Mouse (Mus musculus) lung, postnatal 25 days (tissue): ENCODE results near the gene Mtus2.

Source experiments
- DNase-seq: peaks from one replicate; pipeline ENCODE4 v3.0.0; 2022; ENCODE audit warnings: low spot score

Gene Mtus2

GRCm38 (mm10) chr5:148181308-148181630 is 224.1 kb downstream of the Mtus2 start:
- DNase-seq: no peak

GRCm38 (mm10) chr5:148181901-148182300 is 224.8 kb downstream of the Mtus2 start:
- DNase-seq: no peak

- DNase-seq: no peak
Observed at GRCm38 (mm10) chr5:148185898-148186297, 228.8 kb downstream of the Mtus2 start.

- no peak for DNase-seq
Observed at GRCm38 (mm10) chr5:148191416-148191815, 234.3 kb downstream of the Mtus2 start.

GRCm38 (mm10) chr5:148211831-148212230 is 254.7 kb downstream of the Mtus2 start:
- no peak for DNase-seq

GRCm38 (mm10) chr5:148216786-148217185 is 259.7 kb downstream of the Mtus2 start:
- DNase-seq: no peak

GRCm38 (mm10) chr5:148222898-148223297 is 265.8 kb downstream of the Mtus2 start:
- no peak for DNase-seq

GRCm38 (mm10) chr5:148224004-148224403 is 266.9 kb downstream of the Mtus2 start:
- no peak for DNase-seq

GRCm38 (mm10) chr5:148233714-148234113 is 276.6 kb downstream of the Mtus2 start:
- DNase-seq: no peak

GRCm38 (mm10) chr5:148236616-148237015 is 279.5 kb downstream of the Mtus2 start:
- no peak for DNase-seq

GRCm38 (mm10) chr5:148239067-148239466 is 281.9 kb downstream of the Mtus2 start:
- DNase-seq: peak; percentile 10

- DNase-seq: no peak
Observed at GRCm38 (mm10) chr5:148239757-148240156, 282.6 kb downstream of the Mtus2 start.

- DNase-seq: peak; percentile 55
Observed at GRCm38 (mm10) chr5:148241932-148242331, 284.8 kb downstream of the Mtus2 start.

- no peak for DNase-seq
Observed at GRCm38 (mm10) chr5:148244471-148244870, 287.4 kb downstream of the Mtus2 start.

- DNase-seq: no peak
Observed at GRCm38 (mm10) chr5:148245386-148245785, 288.3 kb downstream of the Mtus2 start.

GRCm38 (mm10) chr5:148248236-148248635 is 291.1 kb downstream of the Mtus2 start:
- DNase-seq: no peak

GRCm38 (mm10) chr5:148251847-148252246 is 294.7 kb downstream of the Mtus2 start:
- DNase-seq: no peak

- no peak for DNase-seq
Observed at GRCm38 (mm10) chr5:148262016-148262415, 304.9 kb downstream of the Mtus2 start.

- DNase-seq: no peak
Observed at GRCm38 (mm10) chr5:148264819-148265707, 307.9 kb downstream of the Mtus2 start.

- no peak for DNase-seq
Observed at GRCm38 (mm10) chr5:148266841-148267240, 309.7 kb downstream of the Mtus2 start.

GRCm38 (mm10) chr5:148267446-148267845 is 310.3 kb downstream of the Mtus2 start:
- peak; percentile 16 for DNase-seq

- no peak for DNase-seq
Observed at GRCm38 (mm10) chr5:148272065-148272464, 314.9 kb downstream of the Mtus2 start.

GRCm38 (mm10) chr5:148272771-148273170 is 315.7 kb downstream of the Mtus2 start:
- no peak for DNase-seq

- DNase-seq: no peak
Observed at GRCm38 (mm10) chr5:148278233-148278632, 321.1 kb downstream of the Mtus2 start.
